Mouse (Mus musculus): Measurements from ENCODE around the gene Idh3a.
A peak's percentile ranks its signal among the peaks of the same experiment; 100 is the strongest.
"Not testable (repeated sequence)": the region's sequence is repeated elsewhere in the genome, so short reads cannot be mapped to it uniquely, and the experiment has no call there.

The Idh3a gene

DNA sequence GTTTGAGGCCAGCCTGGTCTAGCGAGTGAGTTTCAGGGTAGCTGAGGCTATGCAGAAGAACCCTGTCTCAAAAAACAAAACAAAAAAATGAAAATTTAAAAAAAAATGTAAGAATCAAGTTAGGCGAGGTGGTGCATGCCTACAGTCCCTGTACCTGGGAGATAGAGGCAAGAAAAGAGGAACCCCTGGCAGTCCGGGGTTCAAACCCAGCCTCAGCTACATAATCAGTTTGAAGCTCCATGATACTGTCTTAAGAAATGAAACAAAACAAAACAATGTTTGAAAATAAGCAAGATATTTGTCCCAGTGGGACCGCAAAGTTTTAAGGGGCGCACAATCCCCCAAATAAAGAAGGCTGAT, 315 bp upstream of the Idh3a start:
- DNase-seq (ENCODE audit: extremely low read depth, low read depth), result no peak

- DNase-seq (ENCODE audit: extremely low read depth, low read depth), result no peak
Observed at GRCm38 (mm10) chr9:54587863-54588262, 1.7 kb downstream of the Idh3a start.

- not testable (repeated sequence) for DNase-seq (ENCODE audit: extremely low read depth, low read depth)
Observed at GRCm38 (mm10) chr9:54593652-54594051, 7.5 kb downstream of the Idh3a start.

DNA sequence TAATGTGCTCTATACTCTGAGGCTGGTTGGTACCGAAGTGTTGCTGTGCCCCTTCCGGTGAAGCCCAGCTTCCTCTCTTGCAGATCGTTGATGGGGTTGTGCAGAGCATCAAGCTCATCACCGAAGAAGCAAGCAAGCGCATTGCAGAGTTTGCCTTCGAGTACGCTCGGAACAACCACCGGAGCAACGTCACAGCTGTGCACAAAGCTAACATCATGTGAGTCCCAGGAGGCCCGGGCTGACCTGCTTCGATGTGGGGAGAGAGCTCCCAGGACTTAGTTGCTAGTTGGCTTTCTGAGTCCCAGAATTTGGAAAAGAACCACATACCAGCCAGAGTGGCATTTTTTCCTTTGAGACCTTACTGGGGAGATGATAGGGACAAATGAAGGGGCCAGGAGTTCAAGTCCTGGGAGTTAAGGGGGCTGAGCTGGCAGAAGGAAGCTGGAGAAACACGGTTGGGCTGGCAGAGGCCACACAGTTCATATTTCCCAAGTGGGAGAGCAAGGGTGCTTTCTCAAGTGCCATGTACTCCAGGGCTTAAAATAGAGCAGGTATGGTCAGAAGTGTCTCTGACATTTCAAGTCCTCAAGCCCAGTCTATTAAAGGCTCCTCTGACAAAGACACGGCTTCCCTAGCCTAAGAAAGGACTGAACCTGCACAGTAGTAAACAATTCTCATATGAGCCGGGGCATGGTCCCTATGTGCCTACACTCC, 10.8 kb downstream of the Idh3a start:
- DNase-seq (ENCODE audit: extremely low read depth, low read depth), result no peak

DNA sequence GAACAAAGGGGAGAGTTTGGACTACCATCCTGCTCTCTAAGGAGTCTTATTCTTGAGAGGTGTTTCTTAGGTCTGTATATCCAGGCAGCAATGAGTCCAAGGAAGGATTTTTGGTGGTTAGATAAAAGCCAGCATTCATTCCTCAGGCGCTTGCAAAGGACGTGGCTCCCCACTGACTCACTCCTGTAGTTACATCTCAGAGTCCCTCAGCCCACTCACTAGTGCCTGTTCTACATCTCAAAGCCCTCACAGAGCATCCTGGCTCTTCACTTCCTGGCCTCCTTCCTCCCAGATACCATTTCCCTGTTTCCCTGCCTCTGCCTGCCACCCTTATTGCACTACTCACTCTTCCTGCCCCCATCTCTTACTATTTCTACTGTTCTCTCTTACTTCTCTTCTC, 16.3 kb downstream of the Idh3a start:
- no peak for DNase-seq (ENCODE audit: extremely low read depth, low read depth)

DNA sequence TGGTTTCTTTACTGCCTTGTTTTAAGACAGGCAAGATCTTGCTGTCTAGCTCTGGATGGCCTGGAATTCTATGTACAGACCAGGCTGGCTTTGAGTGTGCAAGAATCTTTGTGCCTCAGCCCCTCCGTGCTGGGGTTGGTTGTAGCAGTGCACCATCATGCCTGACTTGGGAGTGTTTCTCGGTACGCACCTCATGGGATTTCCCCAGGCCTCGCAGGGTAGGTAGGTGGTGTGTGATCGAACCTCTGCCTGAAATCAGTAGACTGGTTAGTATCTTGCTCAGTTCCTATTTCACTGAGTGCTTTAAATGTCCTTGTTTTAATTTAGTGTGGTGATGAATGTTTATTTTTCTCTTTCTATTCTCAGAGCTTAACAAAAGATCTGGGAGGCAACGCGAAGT, 16.8 kb downstream of the Idh3a start:
- DNase-seq (ENCODE audit: extremely low read depth, low read depth), result no peak

- no peak for DNase-seq (ENCODE audit: extremely low read depth, low read depth)
Observed at GRCm38 (mm10) chr9:54604131-54604654, 18.1 kb downstream of the Idh3a start.

DNA sequence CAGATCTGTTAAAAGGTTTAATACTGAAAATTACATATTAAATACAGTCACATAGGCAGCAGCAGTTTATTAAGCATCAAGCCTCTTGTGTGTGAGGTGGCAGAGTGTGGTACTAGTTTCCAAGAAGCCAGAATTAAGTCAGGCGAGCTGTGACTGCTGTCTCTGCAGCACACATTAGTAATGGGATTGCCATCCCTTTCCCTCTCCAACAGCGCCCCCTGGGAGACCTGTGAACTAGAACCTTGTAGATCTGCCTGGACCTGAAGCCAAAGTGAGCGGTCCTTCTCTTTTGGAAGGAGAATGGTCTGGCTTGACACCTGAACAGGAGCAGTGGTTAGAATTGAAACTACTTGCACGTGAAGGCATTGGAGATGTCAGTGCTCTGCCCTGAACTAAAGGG, 18.8 kb downstream of the Idh3a start:
- no peak for DNase-seq (ENCODE audit: extremely low read depth, low read depth)

- no peak for DNase-seq (ENCODE audit: extremely low read depth, low read depth)
Observed at GRCm38 (mm10) chr9:54612781-54613191, 26.7 kb downstream of the Idh3a start.

DNA sequence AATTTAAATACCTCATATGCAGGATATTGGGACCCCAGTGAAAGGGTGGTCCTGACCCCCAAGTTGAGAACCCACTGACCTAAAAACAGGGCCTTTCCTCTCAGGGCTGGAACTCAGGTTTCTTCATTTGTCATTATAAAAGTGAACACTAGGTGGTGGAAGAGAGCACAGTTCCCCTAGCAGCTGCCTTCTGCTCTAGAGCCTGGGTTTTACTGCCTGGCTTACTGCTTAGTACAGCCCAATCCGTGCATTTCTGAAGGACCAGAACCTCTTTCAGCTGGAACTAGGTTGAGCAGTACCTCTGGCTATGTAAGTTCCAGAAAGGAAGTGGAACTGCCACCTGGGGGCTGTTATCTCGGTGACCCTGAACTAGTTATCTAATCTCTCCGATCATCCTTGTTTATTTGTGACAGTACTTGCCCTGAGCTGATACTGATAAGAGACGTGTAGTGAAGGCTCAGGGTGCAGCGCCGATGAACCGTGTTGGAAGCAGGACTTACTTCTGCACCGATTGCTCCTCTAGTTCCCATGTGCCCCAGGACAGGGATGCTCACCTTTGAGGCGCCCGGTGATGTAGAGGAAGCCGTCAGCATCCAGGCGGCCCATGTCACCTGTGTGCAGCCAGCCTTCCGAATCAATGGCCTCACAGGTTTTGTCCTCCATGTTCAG, 28.2 kb downstream of the Idh3a start:
- no peak for DNase-seq (ENCODE audit: extremely low read depth, low read depth)

GRCm38 (mm10) chr9:54627240-54627639, 41.1 kb downstream of the Idh3a start:
- DNase-seq (ENCODE audit: extremely low read depth, low read depth), result no peak

DNA sequence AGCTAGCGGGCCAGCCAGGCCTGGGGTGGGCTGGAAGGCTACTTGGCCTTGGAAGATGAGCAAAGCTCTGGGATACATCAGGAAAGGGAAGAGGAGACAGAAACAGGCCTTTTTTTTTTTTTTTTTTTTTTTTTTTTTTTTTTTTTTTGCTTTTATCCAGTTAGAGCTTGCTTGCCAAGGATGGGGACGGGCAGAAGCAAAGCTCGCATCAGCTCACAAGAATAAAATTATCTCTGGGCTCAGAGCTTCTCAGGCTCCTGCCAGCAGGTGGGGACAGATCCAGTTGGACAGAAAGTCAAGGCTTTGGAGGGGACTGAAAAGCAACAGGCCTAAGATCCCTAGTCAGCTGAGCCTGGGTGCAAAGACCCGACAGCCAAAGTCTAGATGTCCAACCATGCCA, 42.6 kb downstream of the Idh3a start:
- no peak for DNase-seq (ENCODE audit: extremely low read depth, low read depth)

GRCm38 (mm10) chr9:54629613-54630261, 43.6 kb downstream of the Idh3a start:
- no peak for DNase-seq (ENCODE audit: extremely low read depth, low read depth)

DNA sequence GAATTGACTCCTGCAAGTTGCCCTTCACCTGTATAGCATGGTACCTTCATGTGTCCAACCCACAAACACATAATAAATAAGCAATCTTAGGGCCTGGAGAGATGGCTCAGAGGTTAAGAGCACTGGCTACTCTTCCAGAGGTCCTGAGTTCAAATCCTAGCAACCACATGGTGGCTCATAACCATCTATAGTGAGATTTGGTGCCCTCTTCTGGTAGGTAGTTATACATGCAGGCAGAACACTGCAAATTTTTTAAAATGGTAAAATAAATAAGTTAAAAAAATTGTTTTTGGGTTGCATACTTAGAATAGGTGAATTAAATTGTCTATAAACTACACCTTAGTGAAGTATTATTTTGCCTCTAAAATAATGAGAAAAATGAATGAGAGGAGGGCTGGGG, 44.8 kb downstream of the Idh3a start:
- DNase-seq (ENCODE audit: extremely low read depth, low read depth), result no peak

DNA sequence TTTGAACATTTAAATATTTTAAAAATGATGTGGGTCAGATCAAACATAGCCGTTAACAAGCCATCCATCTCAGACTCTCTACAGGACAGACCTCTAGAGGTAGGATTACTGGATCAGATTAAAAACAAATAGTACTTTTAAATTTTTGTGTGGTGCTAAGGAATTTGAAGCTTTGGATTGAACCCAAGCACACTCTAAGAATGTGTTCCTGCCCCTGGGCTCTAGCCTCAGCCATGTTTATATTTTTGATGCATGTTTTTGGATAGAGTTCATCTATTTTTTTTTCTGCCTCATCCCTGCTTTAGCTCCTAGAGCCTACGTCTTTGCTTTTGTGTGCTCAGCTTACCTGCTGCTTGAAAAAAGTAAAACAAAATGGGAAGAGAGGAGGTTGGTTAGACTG, 47.3 kb downstream of the Idh3a start:
- DNase-seq (ENCODE audit: extremely low read depth, low read depth), result no peak

GRCm38 (mm10) chr9:54637510-54638314, 51.6 kb downstream of the Idh3a start:
- DNase-seq (ENCODE audit: extremely low read depth, low read depth), result no peak

- DNase-seq (ENCODE audit: extremely low read depth, low read depth), result no peak
Observed at GRCm38 (mm10) chr9:54639192-54639591, 53.1 kb downstream of the Idh3a start.

DNA sequence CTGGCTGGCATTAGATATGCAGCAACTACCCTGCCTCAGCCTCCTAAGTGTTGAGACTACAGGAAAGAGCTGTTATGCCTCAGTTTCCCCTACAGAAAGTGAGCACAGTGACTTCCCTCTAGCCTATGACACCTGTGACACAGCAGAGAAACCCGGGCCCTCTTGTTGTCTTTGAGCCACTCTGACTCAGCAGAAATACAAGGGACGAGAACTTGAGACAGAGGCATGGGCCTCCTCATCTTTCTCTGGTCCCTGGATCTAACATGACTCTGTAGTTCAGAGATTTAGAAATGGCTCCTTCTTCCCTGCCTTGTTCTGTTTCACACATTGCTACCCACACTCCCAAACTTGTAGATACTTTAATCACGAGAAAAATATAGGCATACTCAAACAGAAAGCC, 55.4 kb downstream of the Idh3a start:
- DNase-seq (ENCODE audit: extremely low read depth, low read depth), result no peak

DNA sequence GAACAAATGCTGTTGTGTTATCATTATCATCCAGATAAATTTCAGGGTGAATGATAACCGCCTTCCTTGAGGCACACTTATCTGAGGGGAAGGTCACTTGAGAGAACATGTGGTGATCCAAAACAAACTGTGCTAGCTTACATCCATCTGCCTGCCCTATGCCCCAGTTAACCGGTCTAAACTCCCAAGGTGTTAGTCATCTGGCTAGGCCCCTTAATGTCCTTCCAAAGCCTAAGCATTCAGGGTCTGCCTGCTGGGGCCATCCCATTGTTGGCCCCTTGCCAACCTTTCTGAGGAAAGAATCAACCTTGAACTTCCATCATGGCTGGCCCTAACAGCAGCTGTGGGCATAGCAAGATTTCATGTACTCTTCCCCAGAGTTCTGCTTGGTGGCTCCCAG, 56.0 kb downstream of the Idh3a start:
- DNase-seq (ENCODE audit: extremely low read depth, low read depth), result no peak

- DNase-seq (ENCODE audit: extremely low read depth, low read depth), result peak; percentile 66
Observed at GRCm38 (mm10) chr9:54642556-54642955, 56.4 kb downstream of the Idh3a start.

- DNase-seq (ENCODE audit: extremely low read depth, low read depth), result no peak
Observed at GRCm38 (mm10) chr9:54643179-54643578, 57.0 kb downstream of the Idh3a start.

GRCm38 (mm10) chr9:54645530-54645929, 59.4 kb downstream of the Idh3a start:
- no peak for DNase-seq (ENCODE audit: extremely low read depth, low read depth)

Data from MEL-GATA-1-ER (cell line).